Mouse (Mus musculus) layer of hippocampus, postnatal 36 days (tissue): ENCODE results near the gene Speg. TPM values are rescaled to one million over a fixed set of nuclear protein-coding genes. Genes with fewer than 3 reads are reported as not detected.

ENCODE experiments used
- DNase-seq, 2 experiments: peaks; one replicate each; pipeline ENCODE4 v3.0.0; 2022
- total RNA-seq, 2 experiments: library from RNA; stranded (reverse); gene quantifications; 2 replicates each; pipeline ENCODE4 v1.2.3; 2021

The Speg gene
- total RNA-seq, 2 experiments from 2014 or later, result 166 to 180 TPM

DNA sequence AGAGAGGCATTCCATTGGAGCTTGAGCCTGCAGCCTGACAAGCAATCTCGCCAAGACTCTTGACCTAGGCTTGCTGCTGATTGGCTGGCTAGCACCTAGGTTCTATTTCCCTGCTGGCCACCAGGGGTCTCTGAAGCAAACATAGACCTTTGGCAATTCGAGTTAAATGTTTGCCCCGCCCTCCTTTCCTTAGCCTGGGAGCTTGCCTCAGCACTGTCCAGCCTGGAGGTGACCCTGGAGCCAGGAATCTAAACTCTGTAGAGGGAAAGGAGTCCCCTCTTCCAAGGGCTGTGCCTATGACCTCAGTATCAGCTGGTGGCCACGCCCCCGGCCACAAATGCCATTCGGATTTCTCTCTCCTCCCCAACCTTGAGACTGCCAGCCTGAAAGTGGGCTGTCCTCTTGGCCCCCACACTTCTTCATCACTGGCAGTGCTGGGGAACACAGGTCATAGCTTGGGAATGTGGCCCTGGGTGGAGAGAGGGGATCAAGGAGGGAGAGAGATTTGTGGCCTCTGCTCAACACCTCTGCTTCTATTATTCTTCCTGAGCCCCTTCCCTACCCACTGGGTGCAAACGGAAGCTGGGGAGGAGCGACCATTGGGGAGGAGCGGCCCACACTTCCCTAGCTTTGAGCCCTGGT is 23.8 kb downstream of the Speg start:
- DNase-seq, result no peak

DNA sequence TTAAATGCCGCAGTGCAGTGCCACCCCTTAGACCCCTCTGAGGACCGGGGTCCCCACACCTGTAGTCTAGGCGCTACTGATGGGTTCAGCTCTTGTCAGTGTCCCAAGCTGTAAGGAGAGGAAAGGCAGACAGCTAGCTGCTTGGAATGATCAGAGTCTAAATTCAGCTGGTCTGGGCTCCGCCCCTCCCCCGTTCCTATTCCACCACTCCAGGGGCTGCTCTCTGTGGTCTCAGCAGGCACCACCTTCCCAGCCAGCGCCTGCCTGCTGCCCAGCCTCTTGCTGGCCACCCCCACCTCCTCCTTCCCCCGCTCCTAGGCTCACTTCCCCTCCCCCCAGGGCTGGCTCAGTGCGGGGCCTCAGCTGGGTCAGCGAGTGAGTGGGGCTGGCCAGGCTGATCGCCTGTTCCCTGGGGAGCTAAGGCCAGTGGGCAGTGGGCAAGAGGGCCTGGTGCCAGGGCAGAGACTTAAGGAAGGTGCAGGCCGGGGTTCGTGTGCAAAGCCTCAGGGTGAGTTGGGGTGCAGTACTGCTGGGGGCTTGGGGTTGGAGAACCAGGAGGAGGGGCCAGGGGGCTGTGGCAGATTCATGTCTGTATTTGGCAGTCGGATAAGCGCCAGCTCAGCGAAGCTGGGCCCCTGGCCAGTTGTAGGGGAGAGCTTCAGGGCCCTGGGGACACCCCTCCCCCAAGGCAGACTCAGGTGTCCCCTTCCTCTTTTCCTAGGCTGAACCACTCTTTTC is 24.8 kb downstream of the Speg start:
- peak in 1 of 2 experiments; percentile 45 for DNase-seq

GRCm38 (mm10) chr1:75400493-75401115 is 25.5 kb downstream of the Speg start:
- DNase-seq, result no peak

DNA sequence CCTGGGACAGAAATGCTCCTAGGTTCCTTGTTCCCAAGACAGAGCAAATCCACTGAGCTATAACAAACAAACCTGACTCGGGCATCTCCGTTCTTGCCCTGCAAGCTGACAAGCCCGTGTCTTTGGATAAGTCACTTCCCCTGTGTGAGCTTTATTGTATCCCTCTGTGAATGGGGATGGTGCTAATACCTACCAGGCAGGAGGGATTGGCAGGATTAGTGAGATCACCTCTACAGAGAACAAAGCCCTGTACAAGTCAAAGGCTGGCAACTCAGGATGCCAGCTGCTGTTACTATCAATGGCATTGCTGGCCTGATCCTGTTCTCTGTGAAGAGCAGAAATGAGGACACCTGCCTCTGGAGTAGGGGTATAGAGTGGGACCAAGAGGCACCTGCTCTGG is 30.4 kb downstream of the Speg start:
- no peak for DNase-seq

DNA sequence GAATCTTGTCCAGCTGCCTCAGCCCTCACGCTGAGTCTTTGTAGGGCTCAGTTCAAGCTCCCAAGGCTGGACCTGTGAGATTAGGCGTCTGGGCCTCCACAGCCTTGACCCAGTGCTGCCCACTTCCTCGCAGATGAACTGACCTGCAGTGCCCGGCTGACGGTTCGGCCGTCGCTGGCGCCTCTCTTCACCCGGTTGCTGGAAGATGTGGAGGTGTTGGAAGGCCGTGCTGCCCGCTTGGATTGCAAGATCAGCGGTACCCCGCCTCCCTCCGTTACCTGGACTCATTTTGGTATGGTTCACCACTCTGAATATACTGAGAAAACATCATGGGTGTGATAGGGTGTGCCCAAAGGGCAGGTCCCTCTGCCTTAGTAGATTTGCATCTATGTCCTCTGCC is 31.1 kb downstream of the Speg start:
- DNase-seq, result no peak

DNA sequence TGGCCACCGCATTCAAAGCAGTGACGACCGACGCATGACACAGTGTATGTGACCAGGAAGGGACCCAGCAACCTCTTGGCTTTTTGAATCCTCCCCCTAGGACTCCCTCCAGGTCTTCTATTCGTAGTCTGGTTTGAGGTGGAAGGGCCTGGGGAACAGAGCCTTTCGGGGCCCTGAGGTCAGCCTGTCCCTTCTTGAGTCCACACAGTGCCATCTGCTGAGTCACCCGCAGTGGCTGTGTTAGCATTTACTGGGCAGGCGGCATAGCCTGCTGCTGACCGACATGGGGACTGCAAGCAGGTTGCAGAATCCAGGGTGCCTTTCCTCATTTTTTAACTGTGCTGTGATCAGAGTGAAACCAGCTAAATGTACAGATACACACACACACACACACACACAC is 32.0 kb downstream of the Speg start:
- DNase-seq, result no peak

- no peak for DNase-seq
Observed at GRCm38 (mm10) chr1:75408210-75408609, 33.1 kb downstream of the Speg start.

GRCm38 (mm10) chr1:75409950-75410349 is 34.9 kb downstream of the Speg start:
- no peak for DNase-seq

GRCm38 (mm10) chr1:75412196-75412595 is 37.1 kb downstream of the Speg start:
- no peak for DNase-seq

GRCm38 (mm10) chr1:75413749-75414148 is 38.7 kb downstream of the Speg start:
- DNase-seq, result no peak

DNA sequence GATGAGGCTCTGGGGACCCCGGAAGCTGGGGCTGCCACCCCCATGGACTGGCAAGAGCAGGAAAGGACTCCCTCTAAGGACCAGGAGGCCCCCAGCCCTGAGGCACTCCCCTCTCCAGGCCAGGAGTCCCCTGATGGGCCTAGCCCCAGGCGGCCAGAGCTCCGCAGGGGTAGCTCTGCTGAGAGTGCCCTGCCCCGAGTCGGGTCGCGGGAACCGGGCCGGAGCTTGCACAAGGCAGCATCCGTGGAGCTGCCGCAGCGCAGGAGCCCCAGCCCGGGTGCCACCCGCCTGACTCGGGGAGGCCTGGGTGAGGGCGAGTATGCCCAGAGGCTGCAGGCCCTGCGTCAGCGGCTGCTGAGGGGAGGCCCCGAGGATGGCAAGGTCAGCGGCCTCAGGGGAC is 46.7 kb downstream of the Speg start:
- no peak for DNase-seq

DNA sequence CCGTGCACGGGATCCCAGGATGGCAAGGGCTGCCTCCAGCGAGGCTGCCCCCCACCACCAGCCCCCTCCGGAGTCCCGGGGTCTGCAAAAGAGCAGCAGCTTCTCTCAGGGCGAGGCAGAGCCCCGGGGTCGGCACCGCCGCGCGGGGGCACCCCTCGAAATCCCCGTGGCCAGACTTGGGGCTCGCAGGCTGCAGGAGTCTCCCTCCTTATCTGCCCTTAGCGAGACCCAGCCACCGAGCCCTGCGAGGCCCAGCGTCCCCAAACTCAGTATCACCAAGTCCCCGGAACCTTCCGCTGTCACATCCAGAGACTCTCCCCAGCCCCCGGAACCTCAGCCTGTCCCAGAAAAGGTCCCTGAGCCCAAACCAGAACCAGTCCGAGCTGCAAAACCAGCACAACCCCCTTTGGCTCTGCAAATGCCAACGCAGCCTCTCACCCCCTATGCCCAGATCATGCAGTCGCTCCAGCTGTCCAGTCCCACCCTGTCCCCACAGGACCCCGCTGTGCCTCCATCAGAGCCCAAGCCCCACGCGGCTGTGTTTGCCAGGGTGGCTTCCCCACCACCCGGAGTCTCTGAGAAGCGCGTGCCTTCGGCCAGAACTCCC is 47.2 kb downstream of the Speg start:
- DNase-seq, result no peak

- no peak for DNase-seq
Observed at GRCm38 (mm10) chr1:75422823-75423471, 47.9 kb downstream of the Speg start.

GRCm38 (mm10) chr1:75423780-75424390 is 48.8 kb downstream of the Speg start:
- DNase-seq, result no peak

GRCm38 (mm10) chr1:75425796-75426471 is 50.8 kb downstream of the Speg start:
- no peak for DNase-seq

- peak; percentile 78 to 82 for DNase-seq
Observed at GRCm38 (mm10) chr1:75435475-75436328, 60.6 kb downstream of the Speg start, which contains the start of gene Gmppa. Gene Gmppa, plus strand, starts transcription at chr1:75435930.

DNA sequence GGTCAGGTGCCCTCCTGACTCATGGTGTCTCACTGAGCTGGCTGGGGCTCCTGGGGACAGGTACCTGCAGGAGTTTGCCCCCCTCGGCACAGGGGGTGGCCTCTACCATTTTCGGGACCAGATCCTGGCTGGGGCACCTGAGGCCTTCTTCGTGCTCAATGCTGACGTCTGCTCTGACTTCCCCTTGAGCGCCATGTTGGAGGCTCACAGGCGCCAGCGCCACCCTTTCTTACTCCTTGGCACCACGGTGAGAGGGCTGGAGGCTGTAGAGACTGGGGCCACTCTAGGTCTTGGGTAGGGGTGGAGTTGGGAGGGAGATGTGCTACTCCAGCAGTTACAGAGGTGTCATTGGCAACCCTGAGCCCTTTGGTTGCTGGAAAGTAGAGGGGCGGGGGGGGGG is 63.7 kb downstream of the Speg start:
- no peak for DNase-seq

- no peak for DNase-seq
Observed at GRCm38 (mm10) chr1:75440661-75441060, 65.6 kb downstream of the Speg start.

DNA sequence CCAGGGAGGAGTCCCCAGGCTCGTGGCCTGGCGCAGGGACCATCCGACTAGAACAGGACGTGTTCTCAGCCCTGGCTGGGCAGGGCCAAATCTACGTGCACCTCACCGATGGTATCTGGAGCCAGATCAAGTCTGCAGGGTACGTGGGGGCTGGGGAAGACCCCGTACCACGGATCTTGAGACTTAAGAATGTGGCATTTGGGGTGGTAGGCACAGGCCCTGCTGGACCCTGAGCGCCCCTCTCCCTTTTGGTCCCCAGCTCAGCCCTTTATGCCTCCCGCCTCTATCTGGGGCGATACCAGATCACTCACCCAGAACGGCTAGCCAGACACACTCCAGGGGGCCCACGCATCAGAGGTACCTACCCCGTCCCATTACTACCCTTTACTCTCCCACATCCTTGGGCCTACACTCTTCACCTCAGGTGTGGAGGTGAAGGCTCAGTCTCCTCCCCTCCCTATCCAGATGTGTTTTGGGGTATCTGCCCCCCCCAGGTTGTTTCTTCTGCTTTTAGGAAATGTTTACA is 66.4 kb downstream of the Speg start:
- no peak for DNase-seq

GRCm38 (mm10) chr1:75442171-75442570 is 67.1 kb downstream of the Speg start:
- DNase-seq, result no peak
